Mouse (Mus musculus) forebrain, embryonic 15.5 days (tissue): ENCODE results near the gene Lmtk2. TPM values are rescaled to one million over a fixed set of nuclear protein-coding genes. Genes with fewer than 3 reads are reported as not detected.

Experiments used
- ATAC-seq: fragments of 200-750 bp; cut with Nextera tagmentation; replicated peaks from 2 replicates; pipeline ENCODE4 v1.8.0; 2017; ENCODE audit warnings: mild to moderate bottlenecking, moderate TSS enrichment, moderate library complexity
- H3K27ac ChIP-seq: fragments of 300-500 bp; sonication (generic); replicated peaks from 2 replicates; pipeline ENCODE4 v1.5.1; 2015; ENCODE audit warnings: mild to moderate bottlenecking, inconsistent platforms
- H3K27me3 ChIP-seq: fragments of 300-500 bp; sonication (generic); 2 replicates; pipeline ENCODE4 v1.6.1; 2015; ENCODE audit warnings: inconsistent platforms
- H3K36me3 ChIP-seq: fragments of 300-500 bp; sonication (generic); 2 replicates; pipeline ENCODE4 v1.6.1; 2015; ENCODE audit warnings: mild to moderate bottlenecking, inconsistent platforms
- H3K4me1 ChIP-seq: fragments of 300-500 bp; sonication (generic); 2 replicates; pipeline ENCODE4 v1.6.1; 2015; ENCODE audit warnings: inconsistent platforms
- H3K4me2 ChIP-seq: fragments of 300-500 bp; sonication (generic); replicated peaks from 2 replicates; pipeline ENCODE4 v1.6.1; 2015; ENCODE audit warnings: mild to moderate bottlenecking, inconsistent platforms
- H3K4me3 ChIP-seq: fragments of 300-500 bp; sonication (generic); 2 replicates; pipeline ENCODE4 v1.5.1; 2015; ENCODE audit warnings: mild to moderate bottlenecking, inconsistent platforms
- H3K9ac ChIP-seq: fragments of 300-500 bp; sonication (generic); replicated peaks from 2 replicates; pipeline ENCODE4 v1.6.1; 2015; ENCODE audit warnings: mild to moderate bottlenecking, inconsistent platforms
- H3K9me3 ChIP-seq: fragments of 300-500 bp; sonication (generic); 2 replicates; pipeline ENCODE4 v1.6.1; 2016; ENCODE audit warnings: inconsistent platforms
- WGBS: fragments of 180-500 bp; shearing (Covaris S2); methylation state at CpG from one replicate; pipeline ENCODE4 v1.1.7; 2015; ENCODE audit warnings: mixed read lengths; 5-methylcytosine and 5-hydroxymethylcytosine counted together
- polyA plus RNA-seq: library from polyadenylated mRNA; unstranded; fragments of >200 nt; fragmentation: Nextera tagmentation; extraction: Ambion mirVana; gene quantifications from 2 replicates; pipeline ENCODE4 v1.2.1, GENCODE M21; 2015

The Lmtk2 gene
- polyA plus RNA-seq, 1 experiment from 2014 or later: 8.4 TPM

DNA sequence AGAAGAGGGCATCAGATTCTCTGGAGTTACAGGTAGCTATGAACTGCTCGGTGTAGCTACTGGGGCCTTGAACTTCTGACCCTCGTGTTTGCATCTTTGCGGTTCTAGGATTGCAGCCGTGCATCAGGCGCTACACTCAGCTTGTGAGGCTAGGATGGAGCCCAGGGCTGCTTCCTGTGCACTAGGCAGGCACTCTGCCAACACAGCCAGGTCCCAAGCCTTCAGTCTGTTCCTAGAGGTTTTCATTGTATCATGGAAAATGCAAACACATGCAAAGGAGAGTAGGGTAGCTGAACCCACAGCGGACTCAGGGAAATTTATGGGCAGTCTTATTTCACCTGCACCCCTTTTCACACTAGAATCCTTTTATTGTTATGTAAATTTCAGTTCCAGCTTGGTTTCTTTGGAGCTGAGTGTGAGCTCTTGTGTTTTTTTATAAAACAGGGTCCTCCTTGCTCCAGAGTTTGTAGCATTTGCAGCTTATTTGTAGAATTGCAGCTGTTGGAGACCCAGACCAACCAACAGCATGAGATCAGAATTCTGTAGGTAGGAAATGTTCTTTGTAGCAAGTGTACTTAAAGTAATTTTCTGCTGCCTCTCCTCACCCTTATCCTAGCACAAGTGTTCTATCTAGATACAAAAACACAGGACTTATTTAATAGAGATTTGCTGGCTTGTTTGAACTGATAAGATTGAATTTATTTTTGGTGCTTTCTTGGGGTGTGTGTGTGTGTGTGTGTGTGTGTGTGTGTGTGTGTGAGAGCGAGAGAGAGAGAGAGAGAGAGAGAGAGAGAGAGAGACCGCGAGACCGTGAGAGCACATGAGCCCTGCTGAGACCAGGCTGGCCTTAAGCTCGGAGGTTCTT, 12.6 kb downstream of the Lmtk2 start:
- Histone ChIP-seq H3K4me3 (no peak overlapping the region), H3K36me3 (no peaks in the 10 kb centered on the region), H3K9me3 (no peaks in the 10 kb centered on the region), H3K27ac (peak overlapping the region; percentile 43; the same call in 1 of the 2 replicates), H3K27me3 (no peaks in the 10 kb centered on the region), H3K4me1 (peaks cover 6% of the 10 kb centered on the region), H3K9ac (no peak overlapping the region), H3K4me2 (no peak overlapping the region)
- WGBS: 58% methylated on average over 11 of the region's 11 CpGs
- no peak for ATAC-seq

DNA sequence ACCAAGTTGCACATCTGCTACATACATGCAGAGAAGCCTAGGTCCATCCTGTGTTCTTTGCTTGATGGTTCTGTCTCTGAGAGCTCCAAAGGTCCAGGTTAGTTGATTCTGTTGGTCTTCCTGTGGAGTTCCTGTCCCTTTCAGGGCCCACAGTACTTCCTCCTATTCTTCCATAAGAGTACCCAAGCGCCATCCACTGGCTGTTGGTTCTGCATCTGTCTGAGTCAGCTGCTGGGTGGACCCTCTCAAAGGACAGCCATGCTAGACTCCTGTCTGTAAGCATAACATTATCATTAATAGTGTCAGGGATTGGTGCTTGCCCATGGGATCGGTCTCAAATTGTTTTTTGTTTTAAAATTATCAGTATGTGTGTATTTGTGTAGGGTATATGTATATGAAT, 13.8 kb downstream of the Lmtk2 start:
- Histone ChIP-seq H3K27me3 (no peaks in the 10 kb centered on the region), H3K9me3 (no peaks in the 10 kb centered on the region), H3K36me3 (no peaks in the 10 kb centered on the region), H3K4me3 (no peak overlapping the region), H3K4me2 (no peak overlapping the region), H3K27ac (no peak overlapping the region), H3K4me1 (peaks cover 6% of the 10 kb centered on the region), H3K9ac (no peak overlapping the region)
- WGBS: 83% methylated on average over 2 of the region's 2 CpGs
- no peak for ATAC-seq

DNA sequence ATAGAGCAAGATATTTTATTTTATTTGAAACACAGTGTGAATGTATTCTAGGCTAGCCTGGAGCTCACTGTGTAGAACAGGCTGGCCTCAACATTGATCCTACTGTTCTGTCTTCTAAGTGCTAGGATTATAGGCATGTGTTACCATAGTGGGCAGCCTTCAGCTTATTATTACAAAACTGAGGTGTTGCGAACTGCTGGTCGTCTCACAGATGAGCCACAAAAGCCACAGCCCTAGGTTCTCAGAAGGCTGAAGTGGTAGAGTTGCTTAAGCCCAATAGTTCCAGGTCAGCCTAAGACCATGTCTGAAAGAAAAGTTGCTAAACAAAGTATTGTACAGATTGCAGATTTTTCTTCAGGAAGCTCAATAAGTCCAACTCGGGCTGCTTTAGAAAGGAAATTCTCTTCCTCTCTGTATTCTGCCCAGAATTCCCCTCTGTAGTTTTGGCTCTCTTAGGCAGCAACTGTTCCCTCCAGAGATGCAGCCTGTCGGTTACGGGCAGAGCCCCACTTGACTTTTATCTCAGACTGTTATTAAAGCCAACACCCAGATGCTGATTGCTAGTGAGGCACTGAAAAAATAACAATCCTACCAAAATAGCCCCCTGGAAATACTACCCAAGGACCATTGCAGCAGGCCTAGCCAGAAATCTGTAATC, 14.9 kb downstream of the Lmtk2 start:
- Histone ChIP-seq H3K27ac (no peak overlapping the region), H3K27me3 (no peaks in the 10 kb centered on the region), H3K4me2 (no peak overlapping the region), H3K4me3 (no peak overlapping the region), H3K9me3 (no peaks in the 10 kb centered on the region), H3K4me1 (peaks cover 6% of the 10 kb centered on the region), H3K9ac (no peak overlapping the region), H3K36me3 (no peaks in the 10 kb centered on the region)
- WGBS: 74% methylated on average over 5 of the region's 5 CpGs
- no peak for ATAC-seq

DNA sequence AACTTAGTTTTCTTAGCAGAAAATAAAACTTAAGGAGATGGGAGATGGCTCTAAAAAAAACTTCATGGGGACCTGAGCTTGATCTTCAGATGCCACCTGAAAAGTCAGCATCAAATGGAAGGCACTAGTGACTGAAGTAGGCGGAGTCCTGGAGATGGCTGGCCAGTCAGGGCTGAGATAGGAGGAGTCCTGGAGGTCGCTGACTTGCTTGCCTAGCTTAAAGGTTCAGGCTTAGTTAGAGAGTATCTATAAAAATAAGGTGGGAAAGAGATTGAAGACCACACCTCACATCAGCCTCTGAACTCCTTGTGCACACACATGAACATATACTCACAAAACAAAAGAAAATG, 15.4 kb downstream of the Lmtk2 start:
- H3K27ac ChIP-seq: no peak overlapping the region
- H3K4me3 ChIP-seq: no peak overlapping the region
- WGBS: 73% methylated on average over 2 of the region's 2 CpGs
- H3K4me1 ChIP-seq: peaks cover 6% of the 10 kb centered on the region
- no peak for ATAC-seq
- H3K36me3 ChIP-seq: no peaks in the 10 kb centered on the region
- H3K9me3 ChIP-seq: no peaks in the 10 kb centered on the region
- H3K27me3 ChIP-seq: no peaks in the 10 kb centered on the region
- no peak overlapping the region for H3K4me2 ChIP-seq
- no peak overlapping the region for H3K9ac ChIP-seq

DNA sequence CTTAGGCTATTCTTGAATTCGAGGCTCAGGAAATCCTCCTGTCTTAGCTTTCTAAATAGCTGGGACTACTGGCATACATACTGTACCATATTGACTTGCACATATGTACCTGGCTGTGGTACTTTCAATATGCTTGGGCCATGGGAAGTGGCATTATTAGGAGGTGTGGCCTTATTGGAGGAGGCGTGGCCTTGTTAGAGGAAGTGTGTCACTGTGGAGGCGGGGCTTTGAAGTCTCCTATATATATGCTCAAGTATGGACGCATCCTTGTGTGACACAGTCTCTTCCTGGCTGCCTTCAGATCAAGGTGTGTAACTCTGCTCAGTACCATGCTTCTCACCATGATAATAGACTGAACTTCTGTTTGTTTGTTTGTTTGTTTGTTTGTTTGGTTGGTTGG, 18.0 kb downstream of the Lmtk2 start:
- Histone ChIP-seq H3K9ac (no peak overlapping the region), H3K36me3 (no peaks in the 10 kb centered on the region), H3K27ac (no peak overlapping the region), H3K4me2 (no peak overlapping the region), H3K4me3 (no peak overlapping the region), H3K4me1 (no peaks in the 10 kb centered on the region), H3K27me3 (no peaks in the 10 kb centered on the region), H3K9me3 (no peaks in the 10 kb centered on the region)
- ATAC-seq: no peak
- 98% methylated on average over 4 of the region's 4 CpGs for WGBS

DNA sequence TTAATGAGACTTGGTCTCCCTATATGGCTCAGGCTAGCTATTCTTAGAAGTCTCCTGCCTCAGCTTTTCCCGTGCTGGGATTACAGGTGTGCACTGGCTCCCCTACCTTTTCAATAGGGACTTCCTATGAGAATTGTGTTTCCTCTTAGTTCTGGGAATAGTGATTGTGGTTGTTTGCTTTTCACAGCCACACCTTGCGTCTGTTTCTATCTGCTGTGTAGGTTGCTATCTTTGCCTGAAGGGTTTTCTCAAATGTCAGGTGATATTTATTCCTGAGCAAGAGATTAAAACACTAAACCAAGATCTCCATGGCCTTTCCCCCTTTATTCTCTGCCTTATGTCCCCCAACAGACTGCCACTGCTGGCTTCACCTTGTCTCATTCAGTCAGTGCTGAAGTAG, 19.1 kb downstream of the Lmtk2 start:
- WGBS: 92% methylated on average over 2 of the region's 2 CpGs
- no peaks in the 10 kb centered on the region for H3K4me1 ChIP-seq
- H3K9ac ChIP-seq: no peak overlapping the region
- no peaks in the 10 kb centered on the region for H3K27me3 ChIP-seq
- ATAC-seq: no peak
- no peak overlapping the region for H3K4me2 ChIP-seq
- no peak overlapping the region for H3K4me3 ChIP-seq
- H3K9me3 ChIP-seq: no peaks in the 10 kb centered on the region
- H3K27ac ChIP-seq: no peak overlapping the region
- H3K36me3 ChIP-seq: no peaks in the 10 kb centered on the region

DNA sequence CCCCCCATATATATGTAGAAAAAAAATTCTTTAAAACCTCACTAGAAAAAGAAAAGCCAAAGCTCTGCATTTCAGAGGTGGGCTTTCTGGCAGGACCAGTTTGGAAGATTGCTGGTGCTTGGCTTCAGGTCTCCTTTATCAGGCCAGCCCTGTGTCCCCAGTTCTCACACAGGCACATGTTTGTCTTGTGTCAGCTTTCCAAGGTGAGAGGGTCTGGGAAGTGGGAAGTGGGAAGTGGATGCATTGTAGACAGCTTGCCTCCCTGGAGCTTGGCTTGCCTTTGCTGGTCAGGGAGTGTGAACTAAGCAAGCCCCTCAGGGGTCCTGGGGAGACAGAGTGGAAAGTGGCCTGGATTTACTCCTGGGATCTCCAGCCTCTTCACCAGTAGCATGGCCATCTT, 21.3 kb downstream of the Lmtk2 start:
- no peaks in the 10 kb centered on the region for H3K36me3 ChIP-seq
- no peak overlapping the region for H3K4me2 ChIP-seq
- no peaks in the 10 kb centered on the region for H3K9me3 ChIP-seq
- 0 out of 2 replicates have a peak overlapping the region, but pooled peaks have one; percentile 13 for H3K27ac ChIP-seq
- no peak for ATAC-seq
- peaks cover 8% of the 10 kb centered on the region; the same call in 1 of the 2 replicates for H3K4me1 ChIP-seq
- no peak overlapping the region for H3K4me3 ChIP-seq
- no peak overlapping the region for H3K9ac ChIP-seq
- no peaks in the 10 kb centered on the region for H3K27me3 ChIP-seq

DNA sequence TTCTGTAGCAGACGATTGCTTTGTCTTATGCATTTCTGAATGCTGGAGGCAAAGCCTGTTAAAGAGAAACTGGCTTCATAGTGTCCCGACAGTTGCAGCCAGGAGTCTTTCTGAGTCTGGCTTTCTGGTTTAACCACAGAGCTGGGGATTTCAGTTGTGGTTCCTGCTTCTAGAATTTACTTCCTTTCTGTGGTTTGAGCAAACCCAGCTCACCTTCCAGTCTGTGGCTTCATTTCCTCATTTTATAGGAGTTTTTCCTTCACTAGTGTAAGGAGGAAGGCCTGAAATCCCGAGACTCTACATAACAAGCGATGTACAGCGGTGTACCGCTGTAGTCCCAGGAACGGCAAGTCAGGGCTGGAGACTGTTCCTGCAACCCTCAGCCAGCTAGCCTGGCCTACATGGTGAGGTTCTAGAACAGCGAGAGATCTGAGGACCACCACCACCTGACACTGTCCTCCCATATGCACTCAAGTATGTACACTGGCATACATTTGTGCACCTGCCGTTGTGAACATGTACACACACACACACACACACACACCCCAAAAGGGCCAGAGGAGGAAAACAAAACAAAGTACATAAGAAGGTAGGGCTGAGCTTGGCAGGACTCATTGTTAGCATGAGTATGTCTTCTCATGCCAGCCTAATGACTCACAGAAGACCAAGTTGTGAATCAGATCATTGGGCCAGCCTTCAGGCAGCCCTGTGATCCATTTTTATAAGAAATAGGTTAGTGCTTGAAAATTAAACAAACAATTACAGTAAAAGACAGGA, 25.9 kb downstream of the Lmtk2 start:
- no peak for ATAC-seq
- H3K4me3 ChIP-seq: no peak overlapping the region
- no peaks in the 10 kb centered on the region for H3K36me3 ChIP-seq
- no peaks in the 10 kb centered on the region for H3K27me3 ChIP-seq
- peaks cover 8% of the 10 kb centered on the region; the same call in 1 of the 2 replicates for H3K4me1 ChIP-seq
- no peak overlapping the region for H3K4me2 ChIP-seq
- H3K9ac ChIP-seq: no peak overlapping the region
- no peaks in the 10 kb centered on the region for H3K9me3 ChIP-seq
- 75% methylated on average over 9 of the region's 9 CpGs for WGBS
- no peak overlapping the region for H3K27ac ChIP-seq

DNA sequence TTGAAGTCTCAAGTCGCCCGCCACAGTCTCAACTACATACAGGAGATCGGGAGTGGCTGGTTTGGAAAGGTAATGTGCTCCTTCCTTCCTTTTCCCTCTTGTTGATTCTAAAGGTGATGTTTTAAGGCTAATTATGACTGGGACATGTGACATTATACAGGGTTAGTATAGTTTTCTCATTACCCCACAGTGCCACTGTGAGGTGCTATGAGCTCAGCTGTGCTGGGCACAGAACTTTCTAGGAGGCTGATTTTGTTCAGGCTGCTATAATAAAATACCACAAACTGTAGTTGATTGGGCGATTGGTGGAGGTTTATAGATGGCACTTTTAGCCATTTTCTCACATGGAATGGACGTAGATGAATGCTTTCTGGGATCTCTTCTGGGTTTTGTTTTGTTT, 43.3 kb downstream of the Lmtk2 start:
- no peaks in the 10 kb centered on the region for H3K27me3 ChIP-seq

DNA sequence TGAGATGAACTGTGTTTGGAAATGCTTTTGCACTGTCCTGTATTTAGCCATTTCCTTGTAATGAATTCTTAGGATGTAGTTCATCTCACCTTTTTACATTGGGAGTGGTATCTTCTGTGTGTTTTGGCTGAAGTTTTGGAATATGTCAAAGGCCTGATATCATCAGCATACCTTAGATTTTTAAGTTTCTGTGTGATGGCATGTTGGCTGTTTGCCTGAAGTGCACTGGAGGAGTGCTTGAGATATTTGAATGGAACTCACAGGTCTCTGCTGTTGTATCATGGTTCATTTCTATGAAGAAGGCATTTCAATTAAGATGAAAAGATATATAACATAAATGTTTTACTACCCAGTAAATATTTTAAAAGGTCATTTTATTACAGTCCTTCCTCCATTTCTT, 46.7 kb downstream of the Lmtk2 start:
- Histone ChIP-seq H3K9ac (no peak overlapping the region), H3K4me3 (no peak overlapping the region), H3K27me3 (no peaks in the 10 kb centered on the region), H3K4me2 (no peak overlapping the region), H3K4me1 (no peaks in the 10 kb centered on the region), H3K36me3 (peaks cover 45% of the 10 kb centered on the region), H3K9me3 (no peaks in the 10 kb centered on the region), H3K27ac (no peak overlapping the region)
- no peak for ATAC-seq

More for the DNA sequence above, 43.3 kb downstream of the Lmtk2 start:
- Histone ChIP-seq H3K9ac (no peak overlapping the region), H3K36me3 (peaks cover 34% of the 10 kb centered on the region), H3K27ac (no peak overlapping the region), H3K4me3 (no peak overlapping the region), H3K9me3 (no peaks in the 10 kb centered on the region), H3K4me2 (no peak overlapping the region), H3K4me1 (no peaks in the 10 kb centered on the region)
- no peak for ATAC-seq
- WGBS: 96% methylated on average over 5 of the region's 5 CpGs

DNA sequence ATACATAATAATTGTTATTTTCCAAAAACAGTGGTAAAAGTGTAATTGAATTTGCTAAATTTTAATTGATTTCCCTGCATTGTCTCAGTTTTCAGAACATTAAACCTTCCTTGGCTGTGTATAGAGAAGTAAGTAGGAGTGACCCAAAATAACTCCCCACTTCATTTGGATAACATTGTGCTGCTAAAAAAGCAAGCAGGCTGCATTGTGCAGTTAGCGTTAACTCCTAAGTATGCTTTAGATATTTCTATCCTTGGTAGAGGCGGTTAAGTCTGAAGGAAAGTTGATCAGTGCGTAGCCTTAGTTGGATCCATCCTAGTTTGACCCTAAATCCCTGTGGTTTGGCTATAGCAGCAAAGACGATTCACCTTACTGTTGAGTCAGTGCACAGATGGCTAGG, 49.3 kb downstream of the Lmtk2 start:
- Histone ChIP-seq H3K9me3 (no peaks in the 10 kb centered on the region), H3K4me1 (no peaks in the 10 kb centered on the region), H3K27ac (no peak overlapping the region), H3K4me2 (no peak overlapping the region), H3K9ac (no peak overlapping the region), H3K27me3 (no peaks in the 10 kb centered on the region), H3K36me3 (peaks cover 39% of the 10 kb centered on the region), H3K4me3 (no peak overlapping the region)
- WGBS: 93% methylated on average over 4 of the region's 4 CpGs
- no peak for ATAC-seq

DNA sequence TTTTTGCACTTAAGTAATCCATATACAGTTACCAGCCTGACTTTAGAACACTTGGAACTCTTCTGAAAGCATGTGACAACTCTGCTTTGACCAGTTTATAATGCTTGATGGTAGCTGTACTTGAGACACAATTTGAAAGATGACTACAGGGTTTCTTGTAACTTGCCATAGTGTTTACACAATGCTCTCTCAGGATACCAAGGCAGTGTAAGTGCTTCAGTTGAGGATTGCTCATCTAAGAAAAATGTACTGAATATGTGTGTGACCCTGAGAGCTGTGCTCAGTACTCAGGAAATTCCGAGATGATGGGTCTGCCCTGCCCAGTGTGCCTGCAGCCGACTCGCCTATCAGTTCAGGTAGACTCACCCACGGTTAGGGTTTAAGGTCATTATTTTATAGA, 51.0 kb downstream of the Lmtk2 start:
- Histone ChIP-seq H3K4me2 (no peak overlapping the region), H3K27me3 (no peaks in the 10 kb centered on the region), H3K4me3 (no peak overlapping the region), H3K27ac (no peak overlapping the region), H3K9me3 (no peaks in the 10 kb centered on the region), H3K36me3 (peaks cover 31% of the 10 kb centered on the region), H3K9ac (no peak overlapping the region), H3K4me1 (no peaks in the 10 kb centered on the region)
- ATAC-seq: no peak
- WGBS: 92% methylated on average over 4 of the region's 4 CpGs
